Mouse (Mus musculus) stomach, embryonic 14.5 days (tissue): ENCODE measurements around the gene Nup107. TPM values are rescaled to one million over a fixed set of nuclear protein-coding genes. Genes with fewer than 3 reads are reported as not detected.
"Not testable (repeated sequence)": the region's sequence is repeated elsewhere in the genome, so short reads cannot be mapped to it uniquely, and the experiment has no call there.

Source experiments
- ATAC-seq: fragments of 200-750 bp; cut with Nextera tagmentation; 2 replicates; pipeline ENCODE4 v1.8.0; 2017; ENCODE audit warnings: low read depth, moderate TSS enrichment; ENCODE audit not compliant: insufficient number of reproducible peaks, insufficient read depth, low FRiP score
- H3K27ac ChIP-seq: fragments of 300-500 bp; sonication (generic); 2 replicates; pipeline ENCODE4 v1.5.1; 2014; ENCODE audit warnings: mild to moderate bottlenecking, low read length, moderate library complexity, mixed read lengths
- H3K27me3 ChIP-seq: fragments of 300-500 bp; sonication (generic); 2 replicates; pipeline ENCODE4 v1.6.1; 2014; ENCODE audit warnings: low read length, control low read depth, mixed read lengths; ENCODE audit not compliant: control insufficient read depth, insufficient read depth
- H3K36me3 ChIP-seq: fragments of 300-500 bp; sonication (generic); 2 replicates; pipeline ENCODE4 v1.6.1; 2014; ENCODE audit warnings: mild to moderate bottlenecking, control low read depth, low read length, moderate library complexity, mixed read lengths; ENCODE audit not compliant: control insufficient read depth, insufficient read depth
- H3K4me1 ChIP-seq: fragments of 300-500 bp; sonication (generic); 2 replicates; pipeline ENCODE4 v1.6.1; 2014; ENCODE audit warnings: low read length, control low read depth, mixed read lengths; ENCODE audit not compliant: control insufficient read depth, insufficient read depth
- H3K4me2 ChIP-seq: fragments of 300-500 bp; sonication (generic); replicated peaks from 2 replicates; pipeline ENCODE4 v1.6.1; 2014; ENCODE audit warnings: low read depth, low read length, control low read depth
- H3K4me3 ChIP-seq: fragments of 300-500 bp; sonication (generic); 2 replicates; pipeline ENCODE4 v1.5.1; 2014; ENCODE audit warnings: low read depth, low read length, control low read depth
- H3K9ac ChIP-seq: fragments of 300-500 bp; sonication (generic); replicated peaks from 2 replicates; pipeline ENCODE4 v1.6.1; 2014; ENCODE audit warnings: low read depth, mild to moderate bottlenecking, control low read depth, low read length, moderate library complexity, mixed read lengths
- H3K9me3 ChIP-seq: fragments of 300-500 bp; sonication (generic); 2 replicates; pipeline ENCODE4 v1.6.1; 2016; ENCODE audit warnings: low read depth, low read length, control low read depth; ENCODE audit not compliant: control insufficient read depth
- WGBS: fragments of 180-500 bp; shearing (Covaris S2); extraction: QIAGEN DNeasy Blood & Tissue Kit; methylation state at CpG from one replicate; pipeline ENCODE4 v1.1.7; 2014; 5-methylcytosine and 5-hydroxymethylcytosine counted together
- polyA plus RNA-seq: library from polyadenylated mRNA; unstranded; fragments of >200 nt; fragmentation: Nextera tagmentation; extraction: Ambion mirVana; gene quantifications from 2 replicates; pipeline ENCODE4 v1.2.1, GENCODE M21; 2014

Nup107 gene
- polyA plus RNA-seq, 1 experiment from 2014 or later, result 61.7 TPM

DNA sequence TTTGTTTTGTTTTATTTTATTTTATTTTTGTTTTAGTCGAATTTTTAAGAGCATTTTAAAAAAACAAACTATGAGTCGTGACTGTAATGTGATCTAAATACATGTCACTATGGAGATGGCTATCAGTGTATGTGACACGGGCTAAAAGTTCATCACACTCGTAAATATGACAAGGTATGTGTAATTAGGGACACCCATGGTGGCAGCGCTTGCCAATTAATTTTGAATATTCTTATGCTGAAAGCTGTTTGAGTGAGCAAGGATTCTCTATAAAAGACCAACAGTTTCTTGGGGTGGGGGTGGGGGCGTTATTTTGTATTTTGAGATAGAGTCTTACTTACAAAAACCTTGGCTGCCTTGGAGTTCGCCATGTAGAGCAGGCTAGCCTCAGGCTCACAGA, 66.8 kb downstream of the Nup107 start:
- no peaks in the 10 kb centered on the region for H3K9me3 ChIP-seq
- H3K27ac ChIP-seq, result no peak overlapping the region
- no peak overlapping the region for H3K4me3 ChIP-seq
- H3K4me2 ChIP-seq, result no peak overlapping the region
- 73% methylated on average over 7 of the region's 7 CpGs for WGBS
- H3K4me1 ChIP-seq, result no peaks in the 10 kb centered on the region
- ATAC-seq, result no peak
- no peaks in the 10 kb centered on the region for H3K27me3 ChIP-seq
- H3K36me3 ChIP-seq, result no peaks in the 10 kb centered on the region
- H3K9ac ChIP-seq, result no peak overlapping the region

DNA sequence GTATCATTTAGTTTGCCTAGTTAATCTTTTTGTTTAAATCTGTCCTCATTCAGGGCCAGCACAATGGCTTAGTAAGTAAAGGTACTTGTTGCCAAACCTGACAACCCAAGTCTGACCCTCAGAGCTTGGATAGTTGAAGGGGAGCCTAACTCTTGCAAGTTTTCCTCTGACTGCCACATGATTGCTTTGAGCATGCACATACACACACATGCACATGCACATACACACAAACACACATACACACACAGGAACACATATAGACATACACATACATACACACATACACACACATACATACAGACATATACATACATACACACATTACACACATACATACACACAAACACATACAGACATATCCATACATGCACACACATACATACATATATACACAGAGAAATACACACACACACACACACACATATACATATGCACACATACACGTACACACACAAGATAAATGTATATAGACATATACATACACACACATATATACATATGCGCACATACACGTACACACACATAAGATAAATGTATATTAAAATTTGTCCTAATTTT, 67.6 kb downstream of the Nup107 start:
- H3K4me2 ChIP-seq, result no peak overlapping the region
- no peak overlapping the region for H3K27ac ChIP-seq
- no peak for ATAC-seq
- H3K27me3 ChIP-seq, result no peaks in the 10 kb centered on the region
- H3K36me3 ChIP-seq, result no peaks in the 10 kb centered on the region
- H3K9me3 ChIP-seq, result no peaks in the 10 kb centered on the region
- no peak overlapping the region for H3K9ac ChIP-seq
- WGBS, result 93% methylated on average over 3 of the region's 3 CpGs
- no peaks in the 10 kb centered on the region for H3K4me1 ChIP-seq
- no peak overlapping the region for H3K4me3 ChIP-seq

DNA sequence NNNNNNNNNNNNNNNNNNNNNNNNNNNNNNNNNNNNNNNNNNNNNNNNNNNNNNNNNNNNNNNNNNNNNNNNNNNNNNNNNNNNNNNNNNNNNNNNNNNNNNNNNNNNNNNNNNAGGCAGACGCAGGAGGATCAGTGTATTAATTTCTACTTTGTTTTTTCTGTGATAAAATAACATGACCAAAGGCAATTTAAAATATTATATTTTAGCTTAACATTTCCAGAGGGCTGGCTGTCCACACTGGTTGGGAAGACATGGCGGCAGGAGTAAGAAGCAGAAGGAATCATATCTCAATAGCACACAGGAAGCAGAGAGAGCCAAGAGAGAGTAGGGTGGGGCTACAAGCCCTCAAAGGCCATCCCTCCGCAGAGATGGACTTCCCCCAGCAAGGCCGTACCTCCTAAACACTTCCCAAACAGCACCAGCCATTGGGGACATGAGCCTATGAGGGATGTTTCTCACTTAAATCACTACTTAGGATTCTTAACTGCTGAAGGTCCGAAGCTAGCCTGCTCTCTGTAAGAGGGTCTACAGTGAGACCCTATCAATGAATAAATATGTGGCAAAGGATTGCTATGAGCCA, 68.3 kb downstream of the Nup107 start:
- no peak for ATAC-seq
- Histone ChIP-seq H3K9me3 (no peaks in the 10 kb centered on the region), H3K9ac (no peak overlapping the region), H3K36me3 (no peaks in the 10 kb centered on the region), H3K27ac (no peak overlapping the region), H3K4me1 (no peaks in the 10 kb centered on the region), H3K27me3 (no peaks in the 10 kb centered on the region), H3K4me3 (no peak overlapping the region), H3K4me2 (no peak overlapping the region)
- WGBS, result 71% methylated on average over 5 of the region's 5 CpGs

DNA sequence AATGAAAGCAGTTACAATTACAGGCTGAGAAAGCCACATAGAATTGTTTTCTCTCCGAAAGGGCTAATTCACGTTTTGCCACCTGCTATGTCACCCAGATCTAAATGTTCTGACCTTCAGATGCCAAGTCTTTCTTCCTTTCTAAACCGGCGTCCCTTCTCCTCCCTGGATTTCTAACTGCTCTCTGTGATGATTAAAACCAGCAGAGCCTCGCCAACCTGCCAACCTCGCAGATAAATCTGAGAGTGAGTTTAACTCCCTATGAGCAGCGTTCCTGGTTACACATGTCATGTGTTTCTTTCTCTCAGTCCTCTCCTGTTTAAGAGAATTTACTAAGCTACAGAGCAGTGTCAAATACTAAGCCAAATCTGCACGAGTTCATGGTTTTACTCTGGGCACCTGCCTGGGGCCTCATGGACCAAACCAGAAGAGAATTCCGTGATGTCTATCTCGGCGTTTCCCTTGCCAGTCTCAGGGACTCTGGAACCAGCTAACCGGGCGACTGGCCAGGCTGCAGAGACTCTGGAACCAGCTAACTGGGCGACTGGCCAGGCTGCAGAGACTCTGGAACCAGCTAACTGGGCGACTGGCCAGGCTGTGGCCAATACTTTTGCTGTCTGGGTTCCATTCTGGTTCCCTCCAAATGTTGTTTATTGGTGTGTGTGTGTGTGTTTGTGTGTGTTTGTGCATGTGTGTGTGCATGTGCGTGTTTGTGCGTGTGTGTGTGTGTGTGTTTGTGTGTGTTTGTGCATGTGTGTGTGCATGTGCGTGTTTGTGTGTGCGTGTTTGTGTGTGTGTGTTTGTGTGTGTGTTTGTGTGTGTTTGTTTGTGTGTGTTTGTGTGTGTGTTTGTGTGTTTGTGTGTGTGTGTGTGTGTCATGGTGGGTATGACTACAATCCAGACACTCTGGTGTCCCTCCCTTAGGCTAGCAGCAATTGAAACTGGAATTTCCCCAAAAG, 74.1 kb downstream of the Nup107 start:
- Histone ChIP-seq H3K9me3 (no peaks in the 10 kb centered on the region), H3K9ac (no peak overlapping the region), H3K4me3 (no peak overlapping the region), H3K36me3 (no peaks in the 10 kb centered on the region), H3K27me3 (no peaks in the 10 kb centered on the region), H3K27ac (no peak overlapping the region), H3K4me2 (no peak overlapping the region), H3K4me1 (no peaks in the 10 kb centered on the region)
- no peak for ATAC-seq
- 56% methylated on average over 19 of the region's 19 CpGs for WGBS

DNA sequence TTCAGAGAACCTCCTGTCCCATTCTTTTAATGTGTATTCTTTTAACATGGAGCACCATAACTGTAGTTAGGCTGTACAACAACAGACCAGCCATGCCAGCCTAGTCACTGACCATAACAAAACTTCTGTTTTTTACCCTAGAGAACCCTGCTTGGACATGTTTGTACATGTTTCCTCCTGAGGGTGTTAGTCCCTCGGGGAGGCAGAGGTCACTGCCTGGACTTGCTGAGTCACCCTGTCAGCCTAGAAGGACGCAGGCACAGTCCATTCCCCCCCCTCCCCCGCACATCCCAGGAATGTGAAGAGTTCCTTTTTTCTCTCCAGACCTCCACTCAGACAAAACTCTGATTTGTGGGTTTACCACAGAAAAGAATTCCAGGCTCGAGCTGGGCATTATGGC, 74.9 kb downstream of the Nup107 start:
- no peak; the same call in 1 of the 2 replicates for ATAC-seq
- Histone ChIP-seq H3K4me2 (no peak overlapping the region), H3K27ac (no peak overlapping the region), H3K9me3 (no peaks in the 10 kb centered on the region), H3K36me3 (no peaks in the 10 kb centered on the region), H3K9ac (no peak overlapping the region), H3K27me3 (no peaks in the 10 kb centered on the region), H3K4me1 (no peaks in the 10 kb centered on the region), H3K4me3 (no peak overlapping the region)
- 2% methylated on average over 4 of the region's 4 CpGs for WGBS

DNA sequence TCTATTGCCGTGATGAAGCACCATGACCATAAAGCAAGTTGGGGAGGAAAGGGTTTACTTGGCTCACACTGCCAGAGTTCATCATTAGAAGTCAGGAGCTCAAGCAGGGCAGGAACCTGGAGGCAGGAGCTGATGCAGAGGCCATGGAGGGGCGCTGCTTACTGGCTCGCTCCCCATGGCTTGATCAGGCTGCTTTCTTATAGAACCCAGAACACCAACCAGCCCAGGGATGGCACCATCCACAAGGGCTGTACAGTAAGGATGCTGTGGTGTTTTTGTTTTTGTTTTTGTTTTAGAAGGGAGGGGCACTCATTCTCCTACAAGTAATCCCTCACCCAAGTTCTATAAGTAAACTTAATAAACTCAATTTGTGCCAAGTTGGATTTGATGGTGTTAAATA, 75.8 kb downstream of the Nup107 start:
- H3K36me3 ChIP-seq, result no peaks in the 10 kb centered on the region
- H3K27ac ChIP-seq, result no peak overlapping the region
- H3K4me1 ChIP-seq, result no peaks in the 10 kb centered on the region
- H3K9me3 ChIP-seq, result no peaks in the 10 kb centered on the region
- ATAC-seq, result no peak
- no peak overlapping the region for H3K4me3 ChIP-seq
- H3K4me2 ChIP-seq, result no peak overlapping the region
- WGBS, result 88% methylated on average over 3 of the region's 3 CpGs
- H3K9ac ChIP-seq, result no peak overlapping the region
- no peaks in the 10 kb centered on the region for H3K27me3 ChIP-seq

DNA sequence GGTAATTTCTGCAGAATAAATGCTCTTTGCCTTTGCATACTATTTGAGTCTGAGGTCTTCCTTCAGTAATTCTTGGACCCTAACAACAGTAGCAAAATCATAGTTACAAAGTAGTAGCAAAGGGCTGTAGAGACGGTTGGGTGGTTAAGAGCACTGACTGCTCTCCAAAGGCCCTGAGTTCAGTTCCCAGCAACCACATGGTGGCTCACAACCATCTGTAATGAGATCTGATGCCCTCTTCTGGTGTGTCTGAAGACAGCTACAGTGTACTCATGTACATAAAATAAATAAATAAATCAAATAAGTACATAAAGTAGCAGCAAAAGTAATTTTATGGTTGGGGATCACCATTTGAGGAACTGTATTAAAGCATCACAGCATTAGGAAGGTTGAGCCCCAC, 76.9 kb downstream of the Nup107 start:
- WGBS, result 92% methylated on average over 1 of the region's 1 CpGs
- H3K27ac ChIP-seq, H3K4me1 ChIP-seq, H3K27me3 ChIP-seq, H3K36me3 ChIP-seq, ATAC-seq, H3K4me2 ChIP-seq, H3K4me3 ChIP-seq, H3K9ac ChIP-seq, H3K9me3 ChIP-seq: not testable (repeated sequence)

DNA sequence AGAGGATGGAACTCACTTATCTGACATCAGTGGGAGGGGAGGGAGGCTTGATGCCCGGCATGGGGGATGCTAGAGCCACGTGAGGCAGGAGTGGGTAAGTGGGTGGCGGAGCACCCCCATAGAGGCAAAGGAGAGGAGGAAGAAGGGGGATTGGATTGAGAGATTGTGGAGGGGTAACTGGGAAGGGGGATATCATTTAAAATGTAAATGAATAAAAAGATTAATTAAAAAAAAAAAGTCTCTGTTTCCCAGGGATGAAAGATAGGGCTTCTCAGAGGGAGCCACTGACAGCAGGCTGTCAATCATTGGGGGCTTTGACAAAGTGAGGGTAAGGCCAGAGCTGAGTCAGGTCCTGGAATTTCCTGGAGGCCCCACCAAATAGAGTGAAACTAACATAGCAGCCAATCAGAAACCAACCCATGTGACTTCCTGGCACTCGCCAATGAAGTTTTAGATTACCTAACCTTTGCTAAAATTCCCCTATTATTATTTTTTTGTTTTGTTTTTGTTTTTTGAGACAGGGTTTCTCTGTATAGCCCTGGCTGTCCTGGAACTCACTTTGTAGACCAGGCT, 77.5 kb downstream of the Nup107 start:
- no peak overlapping the region for H3K27ac ChIP-seq
- H3K4me1 ChIP-seq, result no peaks in the 10 kb centered on the region
- no peaks in the 10 kb centered on the region for H3K9me3 ChIP-seq
- H3K9ac ChIP-seq, result no peak overlapping the region
- no peak overlapping the region for H3K4me2 ChIP-seq
- ATAC-seq, result no peak
- H3K4me3 ChIP-seq, result no peak overlapping the region
- H3K36me3 ChIP-seq, result no peaks in the 10 kb centered on the region
- H3K27me3 ChIP-seq, result no peaks in the 10 kb centered on the region
- 69% methylated on average over 4 of the region's 4 CpGs for WGBS
